Mouse (Mus musculus) left cerebral cortex, adult 2 months (tissue): Measurements from ENCODE around the gene Psme4. TPM values are rescaled to one million over a fixed set of nuclear protein-coding genes. Genes with fewer than 3 reads are reported as not detected.

Experiments used
- DNase-seq, 2 experiments: peaks; one replicate each; pipeline ENCODE4 v3.0.0; 2021 to 2022; ENCODE audit warnings: low spot score in 2 of 2, mixed read lengths in 1 of 2; ENCODE audit errors: extremely low spot score in 1 of 2
- H3K27ac ChIP-seq: fragments of 200-600 bp; 2 replicates; pipeline ENCODE4 v1.8.1; 2022
- H3K4me3 ChIP-seq: fragments of 200-600 bp; 2 replicates; pipeline ENCODE4 v1.8.1; 2022
- CTCF ChIP-seq: fragments of 200-600 bp; IDR thresholded peaks from 2 replicates; pipeline ENCODE4 v1.8.1; 2022; ENCODE audit warnings: antibody characterized with exemption, mild to moderate bottlenecking, moderate library complexity
- intact Hi-C: fragments of 180-260 bp; cut with DNase I; formaldehyde crosslinking; loops from one replicate; pipeline ENCODE4 v1.15.1; 2025
- total RNA-seq, 2 experiments: library from RNA; stranded (reverse); gene quantifications; 2 replicates each; pipeline ENCODE4 v1.2.3; 2021

Psme4 gene
- total RNA-seq, 2 experiments from 2014 or later = 49.9 to 54.1 TPM

GRCm38 (mm10) chr11:30912311-30912710, 140.8 kb downstream of the Psme4 start:
- H3K27ac ChIP-seq = no peak overlapping the region
- intact Hi-C loops = loop anchor here (10.0 kb wide), 1 partner anchor 238 kb away; no protein-coding TSS in a partner anchor
- H3K4me3 ChIP-seq = no peak overlapping the region
- no peak for TF ChIP-seq CTCF
- no peak for DNase-seq

- no peak for TF ChIP-seq CTCF
- intact Hi-C loops = no loop called here
- H3K4me3 ChIP-seq = no peak overlapping the region
- no peak overlapping the region for H3K27ac ChIP-seq
- DNase-seq = no peak
Measured at GRCm38 (mm10) chr11:30920641-30921040, 149.1 kb downstream of the Psme4 start.

- no peak for DNase-seq
- no peak for TF ChIP-seq CTCF
Measured at GRCm38 (mm10) chr11:30923283-30923682, 151.8 kb downstream of the Psme4 start.

GRCm38 (mm10) chr11:30928079-30928478, 156.6 kb downstream of the Psme4 start:
- no peak overlapping the region for H3K27ac ChIP-seq
- DNase-seq = no peak
- no peak overlapping the region for H3K4me3 ChIP-seq
- intact Hi-C loops = no loop called here
- no peak for TF ChIP-seq CTCF

More at GRCm38 (mm10) chr11:30923283-30923682, 151.8 kb downstream of the Psme4 start:
- intact Hi-C loops = no loop called here
- Histone ChIP-seq H3K27ac (no peak overlapping the region), H3K4me3 (no peak overlapping the region)

- H3K4me3 ChIP-seq = no peak overlapping the region
- DNase-seq = no peak
- intact Hi-C loops = no loop called here
- TF ChIP-seq CTCF = no peak
- no peak overlapping the region for H3K27ac ChIP-seq
Measured at GRCm38 (mm10) chr11:30928498-30928897, 157.0 kb downstream of the Psme4 start.

Other genes starting within 250 kb of the Psme4 start
- gene Acyp2, start 122.1 kb upstream of the Psme4 start, total RNA-seq = 10 to 100 TPM; 22.8 to 27.1 TPM
- gene Gpr75, start 113.6 kb downstream of the Psme4 start, total RNA-seq = 10 to 100 TPM; 10.5 to 12.2 TPM
- gene Asb3, start 113.7 kb downstream of the Psme4 start, total RNA-seq = 10 to 100 TPM; 18.7 to 19.4 TPM
- 10 to 100 TPM; 58.6 to 59.4 TPM for gene Erlec1, start 182.6 kb downstream of the Psme4 start, total RNA-seq
- 10 to 100 TPM; 14.6 to 15.4 TPM for gene Chac2, start 214.6 kb downstream of the Psme4 start, total RNA-seq